Comparison of ENCODE assay signal across 15 mouse cellular contexts in the genomic region with DNA sequence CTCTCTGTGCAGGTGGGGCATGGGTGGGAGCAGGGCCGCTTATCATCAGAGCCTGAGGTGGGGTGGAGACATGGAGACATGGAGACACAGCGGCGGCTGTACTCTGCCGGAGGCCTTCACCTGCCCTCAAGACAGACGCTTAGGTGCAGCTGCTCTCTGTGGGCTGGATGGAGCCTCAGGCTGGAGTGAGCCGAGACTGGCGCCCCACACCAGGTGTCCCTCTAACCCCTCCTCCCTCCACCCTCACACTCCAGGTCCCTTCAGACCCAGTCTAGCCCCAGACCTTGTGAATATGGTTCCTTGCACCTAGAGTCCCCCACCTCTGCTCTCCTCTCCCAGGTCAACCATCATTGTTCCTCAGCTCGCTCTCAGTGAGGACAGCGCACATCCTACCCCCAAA. TPM values are rescaled to one million over a fixed set of nuclear protein-coding genes. Genes with fewer than 3 reads are reported as not detected.
DNase-seq lines count a peak whose midpoint lies in the region; ATAC-seq and TF ChIP-seq lines count a peak whose summit lies in the region.
"Had no signal": no experiment of that assay in that cellular context is flagged by ENCODE, and none has a peak within 500 bp of the region (broad histone marks: within the 10 kb centered on the region; RNA-seq: fewer than 3 reads in every experiment).

No protein-coding gene starts in this region.

- 76% methylated on average over 9 of the region's 9 CpGs for WGBS in heart, embryonic 10.5 days
- WGBS in midbrain, embryonic 11.5 days = 84% methylated on average over 9 of the region's 9 CpGs
- 83% methylated on average over 9 of the region's 9 CpGs for WGBS in midbrain, postnatal 0 days
- WGBS in limb, embryonic 10.5 days = 84% methylated on average over 9 of the region's 9 CpGs

- no peak for DNase-seq in heart, embryonic 10.5 days (ENCODE audit: low spot score)
- DNase-seq in heart, postnatal 10 days = no peak
- peak; percentile 60 for DNase-seq in midbrain, embryonic 11.5 days (ENCODE audit: low spot score, missing footprints)
- DNase-seq in midbrain, postnatal 0 days (ENCODE audit: low spot score) = no peak
- no peak for DNase-seq in limb, embryonic 10.5 days (ENCODE audit: low spot score)
- no peak for DNase-seq in adrenal gland, adult 18-20 months (ENCODE audit: low spot score in 2 of 2)
- DNase-seq: adrenal gland, adult 8-10 months; adrenal gland, postnatal 36 days; cerebellum, adult 2 months; cerebellum, postnatal 10 days; gastrocnemius, adult 2 months; gastrocnemius, postnatal 25 days; heart, postnatal 14 days had no signal

- H3K4me2 ChIP-seq in midbrain, embryonic 11.5 days = no peak overlapping the region
- H3K4me2 ChIP-seq in midbrain, postnatal 0 days (ENCODE audit: low read depth, low read length, poor library complexity, severe bottlenecking) = no peak overlapping the region
- H3K4me2 ChIP-seq: forebrain, embryonic 12.5 days; intestine, embryonic 15.5 days had no signal

- no peak for ATAC-seq in midbrain, embryonic 11.5 days (ENCODE audit: low FRiP score)
- ATAC-seq in midbrain, postnatal 0 days (ENCODE audit: low FRiP score) = no peak
- ATAC-seq: intestine, embryonic 15.5 days had no signal

- no peaks in the 10 kb centered on the region for H3K36me3 ChIP-seq in heart, embryonic 10.5 days
- no peaks in the 10 kb centered on the region for H3K36me3 ChIP-seq in midbrain, embryonic 11.5 days (ENCODE audit: control insufficient read depth, insufficient read depth, low read length)
- no peaks in the 10 kb centered on the region for H3K36me3 ChIP-seq in midbrain, postnatal 0 days (ENCODE audit: insufficient read depth, low read length)
- H3K36me3 ChIP-seq in limb, embryonic 10.5 days = no peaks in the 10 kb centered on the region
- H3K36me3 ChIP-seq: forebrain, embryonic 12.5 days; intestine, embryonic 15.5 days had no signal

- H3K27me3 ChIP-seq in heart, embryonic 10.5 days (ENCODE audit: insufficient read depth, poor library complexity, severe bottlenecking) = no peaks in the 10 kb centered on the region; the same call in 1 of the 2 replicates
- no peaks in the 10 kb centered on the region for H3K27me3 ChIP-seq in midbrain, embryonic 11.5 days (ENCODE audit: control insufficient read depth, insufficient read depth, low read length)
- no peaks in the 10 kb centered on the region for H3K27me3 ChIP-seq in midbrain, postnatal 0 days (ENCODE audit: insufficient read depth, low read length)
- no peaks in the 10 kb centered on the region for H3K27me3 ChIP-seq in limb, embryonic 10.5 days (ENCODE audit: low read depth, poor library complexity, severe bottlenecking)
- H3K27me3 ChIP-seq: forebrain, embryonic 12.5 days; intestine, embryonic 15.5 days had no signal

- H3K4me3 ChIP-seq in heart, embryonic 10.5 days = no peak overlapping the region
- H3K4me3 ChIP-seq in midbrain, embryonic 11.5 days (ENCODE audit: low read depth, low read length) = no peak overlapping the region
- H3K4me3 ChIP-seq in midbrain, postnatal 0 days (ENCODE audit: low read depth, low read length) = no peak overlapping the region
- H3K4me3 ChIP-seq in limb, embryonic 10.5 days = no peak overlapping the region
- H3K4me3 ChIP-seq: forebrain, embryonic 12.5 days; gastrocnemius, adult 2 months; intestine, embryonic 15.5 days had no signal

- no peak for TF ChIP-seq CTCF in midbrain, postnatal 0 days (IDR thresholded peaks at IDR 0.05)

- H3K27ac ChIP-seq in heart, embryonic 10.5 days = peak overlapping the region; percentile 11; the same call in 1 of the 2 replicates
- H3K27ac ChIP-seq in midbrain, embryonic 11.5 days (ENCODE audit: low read depth, low read length) = no peak overlapping the region
- no peak overlapping the region for H3K27ac ChIP-seq in midbrain, postnatal 0 days (ENCODE audit: low read depth, low read length)
- 0 out of 2 replicates have a peak overlapping the region, but pooled peaks have one; percentile 25 for H3K27ac ChIP-seq in limb, embryonic 10.5 days
- H3K27ac ChIP-seq: forebrain, embryonic 12.5 days; gastrocnemius, adult 2 months; intestine, embryonic 15.5 days had no signal

- H3K9me3 ChIP-seq in heart, embryonic 10.5 days = no peaks in the 10 kb centered on the region
- H3K9me3 ChIP-seq in midbrain, embryonic 11.5 days (ENCODE audit: control insufficient read depth, low read length) = no peaks in the 10 kb centered on the region
- no peaks in the 10 kb centered on the region for H3K9me3 ChIP-seq in midbrain, postnatal 0 days (ENCODE audit: low read length)
- H3K9me3 ChIP-seq in limb, embryonic 10.5 days (replicated peaks) = no peaks in the 10 kb centered on the region
- H3K9me3 ChIP-seq: forebrain, embryonic 12.5 days; intestine, embryonic 15.5 days had no signal

- intact Hi-C loops in heart, postnatal 10 days (cut with DNase I) = no loop called here

- peaks cover 42% of the 10 kb centered on the region for H3K4me1 ChIP-seq in heart, embryonic 10.5 days
- peaks cover 7% of the 10 kb centered on the region; the same call in 1 of the 2 replicates for H3K4me1 ChIP-seq in midbrain, embryonic 11.5 days (ENCODE audit: control insufficient read depth, insufficient read depth, low read length)
- no peaks in the 10 kb centered on the region for H3K4me1 ChIP-seq in midbrain, postnatal 0 days (ENCODE audit: insufficient read depth, low read length)
- H3K4me1 ChIP-seq in limb, embryonic 10.5 days = peaks cover 29% of the 10 kb centered on the region

- H3K9ac ChIP-seq in midbrain, embryonic 11.5 days (ENCODE audit: low read length) = no peak overlapping the region
- H3K9ac ChIP-seq in midbrain, postnatal 0 days (replicated peaks; ENCODE audit: low read length, poor library complexity, severe bottlenecking) = no peak overlapping the region
- H3K9ac ChIP-seq: forebrain, embryonic 12.5 days; intestine, embryonic 15.5 days had no signal

RNA-seq across cellular contexts. Expression of a gene that starts 35.5 kb away (rescaled TPM):
- 126 and 129 TPM in 2 replicates for polyA plus RNA-seq in heart, embryonic 10.5 days (2016; fragmentation: Nextera tagmentation; extraction: Ambion mirVana)
- total RNA-seq in heart, postnatal 10 days (2021) = 10 to 100 TPM; 42.7 to 57.6 TPM
- polyA plus RNA-seq in midbrain, embryonic 11.5 days (2014; fragmentation: Nextera tagmentation; extraction: Ambion mirVana) = 139 and 142 TPM in 2 replicates
- total RNA-seq in midbrain, postnatal 0 days (2014; rRNA removed) = 71.9 and 80.4 TPM in 2 replicates
- 119 and 129 TPM in 2 replicates for polyA plus RNA-seq in midbrain, postnatal 0 days (2015; fragmentation: Nextera tagmentation; extraction: Ambion mirVana)
- polyA plus RNA-seq in limb, embryonic 10.5 days (2016; fragmentation: Nextera tagmentation; extraction: Ambion mirVana) = 134 and 143 TPM in 2 replicates
- 10 to 100 TPM; 25.8 to 33.6 TPM for total RNA-seq in adrenal gland, adult 18-20 months (2021)

RNA-seq across cellular contexts. Expression of a gene that starts 47.1 kb away (rescaled TPM):
- 30.9 and 50.2 TPM in 2 replicates for polyA plus RNA-seq in heart, embryonic 10.5 days (2016; fragmentation: Nextera tagmentation; extraction: Ambion mirVana)
- total RNA-seq in heart, postnatal 10 days (2021) = 100 to 1,000 TPM; 113 to 155 TPM
- polyA plus RNA-seq in midbrain, embryonic 11.5 days (2014; fragmentation: Nextera tagmentation; extraction: Ambion mirVana) = 11.7 and 13.5 TPM in 2 replicates
- 52.9 and 59.1 TPM in 2 replicates for total RNA-seq in midbrain, postnatal 0 days (2014; rRNA removed)
- polyA plus RNA-seq in midbrain, postnatal 0 days (2015; fragmentation: Nextera tagmentation; extraction: Ambion mirVana) = 12.9 and 13.7 TPM in 2 replicates
- polyA plus RNA-seq in limb, embryonic 10.5 days (2016; fragmentation: Nextera tagmentation; extraction: Ambion mirVana) = 9.5 and 10.3 TPM in 2 replicates
- 1 to 10 TPM; 5.6 to 8.9 TPM for total RNA-seq in adrenal gland, adult 18-20 months (2021)

Comparison
In these comparisons a context has a peak if more than half of its experiments do, and no peak if none do; other contexts are left out.
1. H3K27ac ChIP-seq: peak in heart, embryonic 10.5 days (single experiment) and limb, embryonic 10.5 days (single experiment); none in midbrain, embryonic 11.5 days (single experiment) and midbrain, postnatal 0 days (single experiment).